In genomic region chr19:6926559-6927255, GRCm38 (mm10) we compare ENCODE assay signal across 8 mouse cellular contexts. TPM values are rescaled to one million over a fixed set of nuclear protein-coding genes. Genes with fewer than 3 reads are reported as not detected.
DNase-seq lines count a peak whose midpoint lies in the region; ATAC-seq and TF ChIP-seq lines count a peak whose summit lies in the region.

No protein-coding gene starts in this region.

- no peak overlapping the region for H3K9ac ChIP-seq in forebrain, embryonic 16.5 days (replicated peaks; ENCODE audit: low read depth, low read length)
- H3K9ac ChIP-seq in midbrain, postnatal 0 days (replicated peaks; ENCODE audit: low read length, poor library complexity, severe bottlenecking) = no peak overlapping the region

- H3K4me3 ChIP-seq in forebrain, embryonic 16.5 days (replicated peaks; ENCODE audit: low read length) = peak overlapping the region; percentile 17
- peak overlapping the region; percentile 6 for H3K4me3 ChIP-seq in midbrain, postnatal 0 days (ENCODE audit: low read depth, low read length)

- peak; percentile 36 to 45 for DNase-seq in right cerebral cortex, postnatal 10 days (ENCODE audit: low spot score in 2 of 2)
- DNase-seq in right cerebral cortex, adult 2 months (ENCODE audit: low spot score in 2 of 2) = no peak
- peak; percentile 72 for DNase-seq in kidney, postnatal 10 days
- no peak for DNase-seq in midbrain, postnatal 0 days (ENCODE audit: low spot score)
- DNase-seq in layer of hippocampus, adult 9-10 months (ENCODE audit: low spot score) = no peak
- DNase-seq in c-Kit-positive CD71-positive TER-119-positive erythroid progenitor cells, embryonic 14.5 days (ENCODE audit: low spot score) = no peak

- WGBS in forebrain, embryonic 16.5 days = 10% methylated on average over 26 of the region's 26 CpGs
- WGBS in midbrain, postnatal 0 days = 13% methylated on average over 26 of the region's 26 CpGs

- H3K36me3 ChIP-seq in forebrain, embryonic 16.5 days (ENCODE audit: control insufficient read depth, insufficient read depth) = no peaks in the 10 kb centered on the region
- no peaks in the 10 kb centered on the region for H3K36me3 ChIP-seq in midbrain, postnatal 0 days (ENCODE audit: insufficient read depth, low read length)

- TF ChIP-seq CTCF in midbrain, postnatal 0 days (IDR thresholded peaks at IDR 0.05) = no peak

- H3K27me3 ChIP-seq in forebrain, embryonic 16.5 days (replicated peaks; ENCODE audit: control insufficient read depth, insufficient read depth, low read length) = peaks cover 67% of the 10 kb centered on the region
- peaks cover 61% of the 10 kb centered on the region for H3K27me3 ChIP-seq in midbrain, postnatal 0 days (ENCODE audit: insufficient read depth, low read length)

- H3K4me2 ChIP-seq in forebrain, embryonic 16.5 days (ENCODE audit: low read length) = peak overlapping the region; percentile 5
- H3K4me2 ChIP-seq in midbrain, postnatal 0 days (ENCODE audit: low read depth, low read length, poor library complexity, severe bottlenecking) = peak overlapping the region; percentile 41

- H3K9me3 ChIP-seq in forebrain, embryonic 16.5 days (ENCODE audit: control insufficient read depth, low read length) = no peaks in the 10 kb centered on the region
- H3K9me3 ChIP-seq in midbrain, postnatal 0 days (ENCODE audit: low read length) = no peaks in the 10 kb centered on the region

- no peak for ATAC-seq in forebrain, embryonic 16.5 days
- ATAC-seq in midbrain, postnatal 0 days (ENCODE audit: low FRiP score) = no peak
- ATAC-seq in erythroid progenitor cell, adult 5-6 weeks (replicated peaks; ENCODE audit: low FRiP score, poor library complexity, severe bottlenecking) = no peak

- H3K27ac ChIP-seq in forebrain, embryonic 16.5 days (ENCODE audit: low read length) = no peak overlapping the region
- H3K27ac ChIP-seq in midbrain, postnatal 0 days (ENCODE audit: low read depth, low read length) = no peak overlapping the region

- H3K4me1 ChIP-seq in forebrain, embryonic 16.5 days (replicated peaks; ENCODE audit: control insufficient read depth, insufficient read depth, low read length) = peaks cover 14% of the 10 kb centered on the region
- 0 out of 2 replicates have a peak, but pooled peaks cover 5% of the 10 kb centered on the region for H3K4me1 ChIP-seq in midbrain, postnatal 0 days (ENCODE audit: insufficient read depth, low read length)

RNA-seq across cellular contexts. Expression of gene Catsperz, which starts 1.5 kb away (rescaled TPM):
- polyA plus RNA-seq in forebrain, embryonic 16.5 days (2015; fragmentation: Nextera tagmentation; extraction: Ambion mirVana) = 0.37 and 0.89 TPM in 2 replicates
- 0.52 and 1.1 TPM in 2 replicates for total RNA-seq in midbrain, postnatal 0 days (2014; rRNA removed)
- 2.1 and 3.0 TPM in 2 replicates for polyA plus RNA-seq in midbrain, postnatal 0 days (2015; fragmentation: Nextera tagmentation; extraction: Ambion mirVana)
- total RNA-seq in erythroid progenitor cell, adult 5-6 weeks (2015; ENCODE audit: low replicate concordance) = not detected in 2 replicates
- total RNA-seq in erythroid progenitor cell, adult 5-6 weeks (2017; ENCODE audit: low replicate concordance) = not detected in 2 replicates

RNA-seq across cellular contexts. Expression of gene Esrra, which starts 5.1 kb away (rescaled TPM):
- polyA plus RNA-seq in forebrain, embryonic 16.5 days (2015; fragmentation: Nextera tagmentation; extraction: Ambion mirVana) = 16.1 and 18.8 TPM in 2 replicates
- 31.6 and 40.7 TPM in 2 replicates for total RNA-seq in midbrain, postnatal 0 days (2014; rRNA removed)
- 7.2 and 7.3 TPM in 2 replicates for polyA plus RNA-seq in midbrain, postnatal 0 days (2015; fragmentation: Nextera tagmentation; extraction: Ambion mirVana)
- 2.9 and 3.4 TPM in 2 replicates for total RNA-seq in erythroid progenitor cell, adult 5-6 weeks (2015; ENCODE audit: low replicate concordance)
- 0.61 and 2.7 TPM in 2 replicates for total RNA-seq in erythroid progenitor cell, adult 5-6 weeks (2017; ENCODE audit: low replicate concordance)

RNA-seq across cellular contexts. Expression of gene Kcnk4, which starts 7.6 kb away (rescaled TPM):
- polyA plus RNA-seq in forebrain, embryonic 16.5 days (2015; fragmentation: Nextera tagmentation; extraction: Ambion mirVana) = 2.1 and 3.3 TPM in 2 replicates
- 7.9 and 13.6 TPM in 2 replicates for total RNA-seq in midbrain, postnatal 0 days (2014; rRNA removed)
- polyA plus RNA-seq in midbrain, postnatal 0 days (2015; fragmentation: Nextera tagmentation; extraction: Ambion mirVana) = 17.8 and 18.0 TPM in 2 replicates
- not detected in 2 replicates for total RNA-seq in erythroid progenitor cell, adult 5-6 weeks (2015; ENCODE audit: low replicate concordance)
- not detected in 2 replicates for total RNA-seq in erythroid progenitor cell, adult 5-6 weeks (2017; ENCODE audit: low replicate concordance)

RNA-seq across cellular contexts. Expression of gene Bad, which starts 15.0 kb away (rescaled TPM):
- 87.9 and 88.4 TPM in 2 replicates for polyA plus RNA-seq in forebrain, embryonic 16.5 days (2015; fragmentation: Nextera tagmentation; extraction: Ambion mirVana)
- 50.3 and 55.9 TPM in 2 replicates for total RNA-seq in midbrain, postnatal 0 days (2014; rRNA removed)
- polyA plus RNA-seq in midbrain, postnatal 0 days (2015; fragmentation: Nextera tagmentation; extraction: Ambion mirVana) = 91.6 and 104 TPM in 2 replicates
- 2.9 and 5.0 TPM in 2 replicates for total RNA-seq in erythroid progenitor cell, adult 5-6 weeks (2015; ENCODE audit: low replicate concordance)
- 6.3 and 10.9 TPM in 2 replicates for total RNA-seq in erythroid progenitor cell, adult 5-6 weeks (2017; ENCODE audit: low replicate concordance)

RNA-seq across cellular contexts. Expression of gene Gpr137, which starts 15.6 kb away (rescaled TPM):
- polyA plus RNA-seq in forebrain, embryonic 16.5 days (2015; fragmentation: Nextera tagmentation; extraction: Ambion mirVana) = 46.3 and 52.5 TPM in 2 replicates
- 88.5 and 101 TPM in 2 replicates for total RNA-seq in midbrain, postnatal 0 days (2014; rRNA removed)
- 77.6 and 78.8 TPM in 2 replicates for polyA plus RNA-seq in midbrain, postnatal 0 days (2015; fragmentation: Nextera tagmentation; extraction: Ambion mirVana)
- 2.9 TPM in 2 replicates for total RNA-seq in erythroid progenitor cell, adult 5-6 weeks (2015; ENCODE audit: low replicate concordance)
- total RNA-seq in erythroid progenitor cell, adult 5-6 weeks (2017; ENCODE audit: low replicate concordance) = 2.8 TPM in 1 of 2 replicates, not detected in the other

Comparison
In these comparisons a context has a peak if more than half of its experiments do, and no peak if none do; other contexts are left out.
1. DNase-seq: peak in right cerebral cortex, postnatal 10 days (2 of 2) and kidney, postnatal 10 days (single experiment); none in right cerebral cortex, adult 2 months (0 of 2), midbrain, postnatal 0 days (single experiment), layer of hippocampus, adult 9-10 months (single experiment) and c-Kit-positive CD71-positive TER-119-positive erythroid progenitor cells, embryonic 14.5 days (single experiment).